Mouse (Mus musculus) MEL (cell line): Measurements from ENCODE around the gene Cdk2ap2. TPM values are rescaled to one million over a fixed set of nuclear protein-coding genes. Genes with fewer than 3 reads are reported as not detected.

ENCODE experiments used
- BHLHE40 ChIP-seq: IDR thresholded peaks from 2 replicates; pipeline ENCODE4 v1.6.1; 2012; ENCODE audit warnings: low read depth, mild to moderate bottlenecking, inconsistent platforms, low read length, improper control_type of control experiment, borderline replicate concordance
- MAX ChIP-seq: IDR thresholded peaks from 2 replicates; pipeline ENCODE4 v1.6.1; 2011; ENCODE audit warnings: low read length, improper control_type of control experiment
- MAZ ChIP-seq: IDR thresholded peaks from 2 replicates; pipeline ENCODE4 v1.6.1; 2012; ENCODE audit warnings: low read depth, mild to moderate bottlenecking, inconsistent platforms, low read length, improper control_type of control experiment
- MXI1 ChIP-seq: IDR thresholded peaks from 2 replicates; pipeline ENCODE4 v1.6.1; 2011; ENCODE audit warnings: mild to moderate bottlenecking, low read depth, low read length, improper control_type of control experiment
- MYB ChIP-seq: IDR thresholded peaks from 2 replicates; pipeline ENCODE4 v1.6.1; 2011; ENCODE audit warnings: mild to moderate bottlenecking, low read depth, low read length, improper control_type of control experiment
- NELFE ChIP-seq: IDR thresholded peaks from 2 replicates; pipeline ENCODE4 v1.6.1; 2011; ENCODE audit warnings: low read depth, low read length, improper control_type of control experiment
- NRF1 ChIP-seq: IDR thresholded peaks from 2 replicates; pipeline ENCODE4 v1.6.1; 2014; ENCODE audit warnings: low read depth, mild to moderate bottlenecking, inconsistent platforms, low read length, improper control_type of control experiment, moderate library complexity; ENCODE audit not compliant: poor library complexity, insufficient read depth, severe bottlenecking
- TBP ChIP-seq: IDR thresholded peaks from 2 replicates; pipeline ENCODE4 v1.8.0; 2011; ENCODE audit warnings: low read depth, low read length, improper control_type of control experiment
- ZMIZ1 ChIP-seq: IDR thresholded peaks from 2 replicates; pipeline ENCODE4 v1.6.1; 2012; ENCODE audit warnings: low read depth, mild to moderate bottlenecking, inconsistent platforms, low read length, improper control_type of control experiment, moderate library complexity
- polyA plus RNA-seq, 2 experiments: library from polyadenylated mRNA; stranded (reverse) in 1 of 2; unstranded in 1 of 2; fragments of >175 nt in 1 of 2; fragments of >200 nt in 1 of 2; gene quantifications; 2 replicates each; pipeline versions ENCODE4 v1.2.1 to v1.2.4; 2012; ENCODE audit warnings: low replicate concordance in 2 of 2, low read depth in 1 of 2; ENCODE audit not compliant: insufficient read length in 2 of 2, insufficient read depth in 1 of 2, missing spikeins in 1 of 2
- total RNA-seq: library from RNA; depleted of rRNA; stranded (reverse); fragments of 300-350 nt; gene quantifications from 2 replicates; pipeline ENCODE4 v1.2.3, GENCODE M21; 2012; rRNA removed

The Cdk2ap2 gene
- total and polyA plus RNA-seq, 3 experiments, result 53.5 to 97.6 TPM; not detected in 1

GRCm38 (mm10) chr19:4148491-4148806, 51.5 kb downstream of the Cdk2ap2 start, which contains the start of gene Coro1b (continued):
- peak; percentile 21; the same call in 1 of the 2 replicates for TF ChIP-seq MAZ
- TF ChIP-seq NELFE, result peak; percentile 68
- no peak; the same call in 1 of the 2 replicates for TF ChIP-seq MXI1
- peak; percentile 37; the same call in 1 of the 2 replicates for TF ChIP-seq ZMIZ1
- no peak for TF ChIP-seq TBP
- TF ChIP-seq BHLHE40, result peak; percentile 97
- no peak for TF ChIP-seq MAX
- peak; percentile 39; the same call in 1 of the 2 replicates for TF ChIP-seq NRF1
- TF ChIP-seq MYB, result no peak
- TF ChIP-seq, all 39 proteins: peak for 11

Other genes with a start within 250 kb of the Cdk2ap2 start
Only the 30 nearest of the 34 such genes appear.
- gene Ndufs8, start 184.4 kb upstream of the Cdk2ap2 start, total RNA-seq, result 204 and 205 TPM in 2 replicates
- 100 to 1,000 TPM in 1 of 2 experiments, not detected in 1; 243 TPM for gene Ndufs8, start 184.4 kb upstream of the Cdk2ap2 start, polyA plus RNA-seq
- 0.07 and 0.08 TPM in 2 replicates for gene Aldh3b1, start 167.4 kb upstream of the Cdk2ap2 start, total RNA-seq
- under 1 TPM in 1 of 2 experiments, not detected in 1; 0.10 TPM for gene Aldh3b1, start 167.4 kb upstream of the Cdk2ap2 start, polyA plus RNA-seq
- 4.3 and 4.7 TPM in 2 replicates for gene Unc93b1, start 162.0 kb upstream of the Cdk2ap2 start, total RNA-seq
- 1 to 10 TPM in 1 of 2 experiments, not detected in 1; 8.2 TPM for gene Unc93b1, start 162.0 kb upstream of the Cdk2ap2 start, polyA plus RNA-seq
- gene Aldh3b3, start 138.5 kb upstream of the Cdk2ap2 start, total RNA-seq, result not detected in 2 replicates
- gene Aldh3b3, start 138.5 kb upstream of the Cdk2ap2 start, polyA plus RNA-seq, result not detected
- gene Aldh3b2, start 124.9 kb upstream of the Cdk2ap2 start, total RNA-seq, result not detected in 2 replicates
- gene Aldh3b2, start 124.9 kb upstream of the Cdk2ap2 start, polyA plus RNA-seq, result not detected
- 3.3 and 5.9 TPM in 2 replicates for gene Acy3, start 110.6 kb upstream of the Cdk2ap2 start, total RNA-seq
- gene Acy3, start 110.6 kb upstream of the Cdk2ap2 start, polyA plus RNA-seq, result 10 to 100 TPM in 1 of 2 experiments, not detected in 1; 12.1 TPM
- not detected in 2 replicates for gene Tbx10, start 104.4 kb upstream of the Cdk2ap2 start, total RNA-seq
- not detected for gene Tbx10, start 104.4 kb upstream of the Cdk2ap2 start, polyA plus RNA-seq
- 64.8 and 71.5 TPM in 2 replicates for gene Nudt8, start 96.6 kb upstream of the Cdk2ap2 start, total RNA-seq
- gene Nudt8, start 96.6 kb upstream of the Cdk2ap2 start, polyA plus RNA-seq, result 10 to 100 TPM in 1 of 2 experiments, not detected in 1; 58.1 TPM
- 1.8 and 3.6 TPM in 2 replicates for gene Gm49405, start 96.6 kb upstream of the Cdk2ap2 start, total RNA-seq
- 1 to 10 TPM in 1 of 2 experiments, not detected in 1; 5.7 TPM for gene Gm49405, start 96.6 kb upstream of the Cdk2ap2 start, polyA plus RNA-seq
- 6.8 and 9.9 TPM in 2 replicates for gene Doc2g, start 93.9 kb upstream of the Cdk2ap2 start, total RNA-seq
- 10 to 100 TPM in 1 of 2 experiments, not detected in 1; 16.0 TPM for gene Doc2g, start 93.9 kb upstream of the Cdk2ap2 start, polyA plus RNA-seq
- gene Ndufv1, start 84.4 kb upstream of the Cdk2ap2 start, total RNA-seq, result 235 and 267 TPM in 2 replicates
- gene Ndufv1, start 84.4 kb upstream of the Cdk2ap2 start, polyA plus RNA-seq, result 100 to 1,000 TPM in 1 of 2 experiments, not detected in 1; 218 TPM
- gene Gstp1, start 59.2 kb upstream of the Cdk2ap2 start, total RNA-seq, result 251 and 270 TPM in 2 replicates
- 100 to 1,000 TPM in 1 of 2 experiments, not detected in 1; 369 TPM for gene Gstp1, start 59.2 kb upstream of the Cdk2ap2 start, polyA plus RNA-seq
- gene Gstp2, start 51.2 kb upstream of the Cdk2ap2 start, total RNA-seq, result 7.4 TPM in 1 of 2 replicates, not detected in the other
- gene Gstp2, start 51.2 kb upstream of the Cdk2ap2 start, polyA plus RNA-seq, result under 1 TPM in 1 of 2 experiments, not detected in 1; 0.65 TPM
- not detected in 2 replicates for gene Gstp3, start 37.6 kb upstream of the Cdk2ap2 start, total RNA-seq
- gene Gstp3, start 37.6 kb upstream of the Cdk2ap2 start, polyA plus RNA-seq, result under 1 TPM in 1 of 2 experiments, not detected in 1; 0.84 TPM
- not detected in 2 replicates for gene Cabp2, start 15.6 kb upstream of the Cdk2ap2 start, total RNA-seq
- gene Cabp2, start 15.6 kb upstream of the Cdk2ap2 start, polyA plus RNA-seq, result under 1 TPM in 1 of 2 experiments, not detected in 1; 0.14 TPM
- 18.4 and 25.3 TPM in 2 replicates for gene Pitpnm1, start 2.8 kb downstream of the Cdk2ap2 start, total RNA-seq
- 10 to 100 TPM in 1 of 2 experiments, not detected in 1; 51.2 TPM for gene Pitpnm1, start 2.8 kb downstream of the Cdk2ap2 start, polyA plus RNA-seq
- gene Aip, start 28.7 kb downstream of the Cdk2ap2 start, total RNA-seq, result 37.8 and 40.0 TPM in 2 replicates
- gene Aip, start 28.7 kb downstream of the Cdk2ap2 start, polyA plus RNA-seq, result 100 to 1,000 TPM in 1 of 2 experiments, not detected in 1; 101 TPM
- gene Gpr152, start 42.6 kb downstream of the Cdk2ap2 start, total RNA-seq, result not detected in 2 replicates
- gene Gpr152, start 42.6 kb downstream of the Cdk2ap2 start, polyA plus RNA-seq, result under 1 TPM in 1 of 2 experiments, not detected in 1; 0.03 TPM
- gene Cabp4, start 46.9 kb downstream of the Cdk2ap2 start, total RNA-seq, result 0.08 and 0.13 TPM in 2 replicates
- under 1 TPM in 1 of 2 experiments, not detected in 1; 0.24 TPM for gene Cabp4, start 46.9 kb downstream of the Cdk2ap2 start, polyA plus RNA-seq
- 54.1 and 55.5 TPM in 2 replicates for gene Coro1b, start 51.4 kb downstream of the Cdk2ap2 start, total RNA-seq
- gene Coro1b, start 51.4 kb downstream of the Cdk2ap2 start, polyA plus RNA-seq, result 100 to 1,000 TPM in 1 of 2 experiments, not detected in 1; 111 TPM
- 75.7 and 80.3 TPM in 2 replicates for gene Ptprcap, start 56.4 kb downstream of the Cdk2ap2 start, total RNA-seq
- 10 to 100 TPM in 1 of 2 experiments, not detected in 1; 67.9 TPM for gene Ptprcap, start 56.4 kb downstream of the Cdk2ap2 start, polyA plus RNA-seq
- 7.4 and 8.7 TPM in 2 replicates for gene Rps6kb2, start 66.2 kb downstream of the Cdk2ap2 start, total RNA-seq
- 10 to 100 TPM in 1 of 2 experiments, not detected in 1; 19.8 TPM for gene Rps6kb2, start 66.2 kb downstream of the Cdk2ap2 start, polyA plus RNA-seq
- 0.39 and 0.81 TPM in 2 replicates for gene Carns1, start 78.3 kb downstream of the Cdk2ap2 start, total RNA-seq
- under 1 TPM in 1 of 2 experiments, not detected in 1; 0.63 TPM for gene Carns1, start 78.3 kb downstream of the Cdk2ap2 start, polyA plus RNA-seq
- gene Tbc1d10c, start 94.1 kb downstream of the Cdk2ap2 start, total RNA-seq, result 14.0 and 15.2 TPM in 2 replicates
- gene Tbc1d10c, start 94.1 kb downstream of the Cdk2ap2 start, polyA plus RNA-seq, result 10 to 100 TPM in 1 of 2 experiments, not detected in 1; 15.5 TPM
- 437 and 453 TPM in 2 replicates for gene Ppp1ca, start 94.9 kb downstream of the Cdk2ap2 start, total RNA-seq
- 100 to 1,000 TPM; 455 to 505 TPM for gene Ppp1ca, start 94.9 kb downstream of the Cdk2ap2 start, polyA plus RNA-seq
- gene Rad9a, start 104.5 kb downstream of the Cdk2ap2 start, total RNA-seq, result 20.5 and 21.3 TPM in 2 replicates
- gene Rad9a, start 104.5 kb downstream of the Cdk2ap2 start, polyA plus RNA-seq, result 10 to 100 TPM in 1 of 2 experiments, not detected in 1; 37.9 TPM
- 0.13 and 0.42 TPM in 2 replicates for gene Clcf1, start 117.1 kb downstream of the Cdk2ap2 start, total RNA-seq
- 1 to 10 TPM in 1 of 2 experiments, not detected in 1; 2.3 TPM for gene Clcf1, start 117.1 kb downstream of the Cdk2ap2 start, polyA plus RNA-seq
- gene AC109138.7, start 117.2 kb downstream of the Cdk2ap2 start, total RNA-seq, result not detected in 2 replicates
- gene AC109138.7, start 117.2 kb downstream of the Cdk2ap2 start, polyA plus RNA-seq, result not detected
- 18.5 and 21.1 TPM in 2 replicates for gene Pold4, start 134.7 kb downstream of the Cdk2ap2 start, total RNA-seq
- gene Pold4, start 134.7 kb downstream of the Cdk2ap2 start, polyA plus RNA-seq, result 10 to 100 TPM in 1 of 2 experiments, not detected in 1; 40.4 TPM
- 7.4 and 9.2 TPM in 2 replicates for gene Ssh3, start 172.0 kb downstream of the Cdk2ap2 start, total RNA-seq
- gene Ssh3, start 172.0 kb downstream of the Cdk2ap2 start, polyA plus RNA-seq, result 10 to 100 TPM in 1 of 2 experiments, not detected in 1; 14.1 TPM